Mouse (Mus musculus): Measurements from ENCODE around the gene Gm47791. TPM values are rescaled to one million over a fixed set of nuclear protein-coding genes. Genes with fewer than 3 reads are reported as not detected.

The Gm47791 gene
- total and polyA plus RNA-seq, 3 experiments: not detected

- Histone ChIP-seq H3K27me3 (ENCODE audit: insufficient read depth, low read length) (peaks cover 31% of the 10 kb centered on the region), H3K4me3 (ENCODE audit: low read depth, low read length) (no peak overlapping the region), H3K9me3 (replicated peaks) (no peaks in the 10 kb centered on the region), H3K4me1 (ENCODE audit: insufficient read depth, low read depth, low read length) (no peaks in the 10 kb centered on the region), H3K36me3 (replicated peaks) (no peaks in the 10 kb centered on the region)
- no peak for DNase-seq (ENCODE audit: low spot score)
- TF ChIP-seq TAL1 (conservative IDR thresholded peaks at IDR 0.05; ENCODE audit: low read depth, low read length) (no peak), GATA1 (IDR thresholded peaks at IDR 0.05; ENCODE audit: borderline replicate concordance, low read length) (no peak), GATA2 (IDR thresholded peaks at IDR 0.05; ENCODE audit: borderline replicate concordance, low read depth, low read length) (no peak), POLR2AphosphoS5 (IDR thresholded peaks at IDR 0.05; ENCODE audit: insufficient replicate concordance, low read depth, low read length) (no peak)
- ATAC-seq (ENCODE audit: extremely low read depth, insufficient number of reproducible peaks, low FRiP score, poor library complexity, severe bottlenecking): no peak
Measured at GRCm38 (mm10) chr1:82779388-82779966, 8.4 kb upstream of the Gm47791 start.

- Histone ChIP-seq H3K9me3 (replicated peaks) (no peaks in the 10 kb centered on the region), H3K4me3 (ENCODE audit: low read depth, low read length) (no peak overlapping the region), H3K4me1 (ENCODE audit: insufficient read depth, low read depth, low read length) (peaks cover 4% of the 10 kb centered on the region; the same call in 1 of the 2 replicates), H3K27me3 (ENCODE audit: insufficient read depth, low read length) (peaks cover 19% of the 10 kb centered on the region), H3K36me3 (replicated peaks) (no peaks in the 10 kb centered on the region)
- no peak for DNase-seq (ENCODE audit: low spot score)
- TF ChIP-seq TAL1 (conservative IDR thresholded peaks at IDR 0.05; ENCODE audit: low read depth, low read length): no peak
- TF ChIP-seq GATA2 (IDR thresholded peaks at IDR 0.05; ENCODE audit: borderline replicate concordance, low read depth, low read length): no peak
- no peak for TF ChIP-seq CTCF (IDR thresholded peaks at IDR 0.05; ENCODE audit: low read depth, low read length)
- no peak for TF ChIP-seq GATA1 (IDR thresholded peaks at IDR 0.05; ENCODE audit: borderline replicate concordance, low read length)
- no peak for TF ChIP-seq POLR2AphosphoS5 (IDR thresholded peaks at IDR 0.05; ENCODE audit: insufficient replicate concordance, low read depth, low read length)
- ATAC-seq (ENCODE audit: extremely low read depth, insufficient number of reproducible peaks, low FRiP score, poor library complexity, severe bottlenecking): no peak
Measured at GRCm38 (mm10) chr1:82775293-82775692, 4.2 kb upstream of the Gm47791 start.

GRCm38 (mm10) chr1:82773208-82773607, 2.2 kb upstream of the Gm47791 start:
- TF ChIP-seq GATA1 (IDR thresholded peaks at IDR 0.05; ENCODE audit: borderline replicate concordance, low read length): no peak
- no peak for TF ChIP-seq POLR2AphosphoS5 (IDR thresholded peaks at IDR 0.05; ENCODE audit: insufficient replicate concordance, low read depth, low read length)
- TF ChIP-seq CTCF (IDR thresholded peaks at IDR 0.05; ENCODE audit: low read depth, low read length): no peak
- TF ChIP-seq GATA2 (IDR thresholded peaks at IDR 0.05; ENCODE audit: borderline replicate concordance, low read depth, low read length): no peak
- no peak for TF ChIP-seq TAL1 (conservative IDR thresholded peaks at IDR 0.05; ENCODE audit: low read depth, low read length)
- Histone ChIP-seq H3K4me1 (ENCODE audit: insufficient read depth, low read depth, low read length) (peaks cover 4% of the 10 kb centered on the region; the same call in 1 of the 2 replicates), H3K4me3 (ENCODE audit: low read depth, low read length) (no peak overlapping the region), H3K9me3 (replicated peaks) (no peaks in the 10 kb centered on the region), H3K27me3 (ENCODE audit: insufficient read depth, low read length) (peaks cover 13% of the 10 kb centered on the region; the same call in 1 of the 2 replicates), H3K36me3 (replicated peaks) (no peaks in the 10 kb centered on the region)
- DNase-seq (ENCODE audit: low spot score): no peak
- ATAC-seq (ENCODE audit: extremely low read depth, insufficient number of reproducible peaks, low FRiP score, poor library complexity, severe bottlenecking): no peak

DNA sequence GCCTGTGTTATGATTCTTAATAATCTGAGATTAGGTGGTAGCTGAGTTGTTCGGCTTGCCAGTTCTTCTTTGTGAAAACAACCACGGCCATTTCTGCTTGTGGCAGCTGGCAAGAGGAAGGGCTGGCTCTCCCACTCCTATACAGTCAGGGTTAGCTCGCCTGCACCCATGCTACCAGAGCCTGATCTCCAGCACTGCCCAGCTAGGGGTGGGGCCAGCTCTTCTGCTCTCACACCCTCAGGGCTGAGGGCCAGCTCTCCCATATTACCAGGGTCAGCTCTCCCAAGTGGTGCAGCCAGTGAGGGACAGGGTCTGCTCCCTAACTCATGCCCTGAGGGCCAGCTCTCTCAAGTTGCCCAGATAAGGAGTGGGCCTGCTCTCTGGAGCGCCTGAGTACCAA, 1.4 kb upstream of the Gm47791 start:
- peaks cover 4% of the 10 kb centered on the region; the same call in 1 of the 2 replicates for H3K4me1 ChIP-seq (ENCODE audit: insufficient read depth, low read depth, low read length)
- peaks cover 13% of the 10 kb centered on the region; the same call in 1 of the 2 replicates for H3K27me3 ChIP-seq (ENCODE audit: insufficient read depth, low read length)
- no peaks in the 10 kb centered on the region for H3K9me3 ChIP-seq (replicated peaks)
- ATAC-seq (ENCODE audit: extremely low read depth, insufficient number of reproducible peaks, low FRiP score, poor library complexity, severe bottlenecking): no peak
- no peak for TF ChIP-seq GATA2 (IDR thresholded peaks at IDR 0.05; ENCODE audit: borderline replicate concordance, low read depth, low read length)
- TF ChIP-seq CTCF (IDR thresholded peaks at IDR 0.05; ENCODE audit: low read depth, low read length): no peak
- no peak for TF ChIP-seq POLR2AphosphoS5 (IDR thresholded peaks at IDR 0.05; ENCODE audit: insufficient replicate concordance, low read depth, low read length)
- TF ChIP-seq TAL1 (conservative IDR thresholded peaks at IDR 0.05; ENCODE audit: low read depth, low read length): no peak
- TF ChIP-seq GATA1 (IDR thresholded peaks at IDR 0.05; ENCODE audit: borderline replicate concordance, low read length): no peak
- no peak overlapping the region for H3K4me3 ChIP-seq (ENCODE audit: low read depth, low read length)
- no peak for DNase-seq (ENCODE audit: low spot score)
- no peaks in the 10 kb centered on the region for H3K36me3 ChIP-seq (replicated peaks)

DNA sequence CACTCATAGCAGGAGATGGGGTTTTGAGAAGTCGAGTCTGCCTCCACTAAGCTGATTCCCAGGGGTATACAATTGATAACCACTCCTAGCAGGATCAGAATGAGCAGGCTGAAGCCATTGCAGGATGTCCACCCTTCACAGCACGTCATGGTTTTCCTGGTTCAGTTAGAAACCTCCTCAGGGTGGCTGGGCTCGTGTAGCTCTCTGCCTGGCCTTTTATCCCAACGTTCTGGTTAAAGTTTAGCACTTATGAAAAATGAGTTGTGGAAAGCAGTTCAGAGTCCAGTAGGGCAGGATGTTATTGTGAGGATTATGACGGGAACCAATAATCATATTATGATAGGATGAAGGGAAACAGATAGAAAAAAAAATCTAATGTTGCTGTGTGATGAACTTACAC, 2.8 kb downstream of the Gm47791 start, which contains the start of gene Tm4sf20:
Gene Tm4sf20, minus strand, starts transcription at position 193 of the 400 bp plus-strand sequence.
- peaks cover 6% of the 10 kb centered on the region; the same call in 1 of the 2 replicates for H3K27me3 ChIP-seq (ENCODE audit: insufficient read depth, low read length)
- no peak within 1 kb of the TSS for H3K4me3 ChIP-seq (ENCODE audit: low read depth, low read length)
- no peak for ATAC-seq (ENCODE audit: extremely low read depth, insufficient number of reproducible peaks, low FRiP score, poor library complexity, severe bottlenecking)

GRCm38 (mm10) chr1:82766641-82767040, 4.4 kb downstream of the Gm47791 start:
- Histone ChIP-seq H3K36me3 (replicated peaks) (peaks cover 12% of the 10 kb centered on the region), H3K9me3 (replicated peaks) (no peaks in the 10 kb centered on the region), H3K4me1 (ENCODE audit: insufficient read depth, low read depth, low read length) (peaks cover 4% of the 10 kb centered on the region; the same call in 1 of the 2 replicates), H3K4me3 (ENCODE audit: low read depth, low read length) (no peak overlapping the region), H3K27me3 (ENCODE audit: insufficient read depth, low read length) (no peaks in the 10 kb centered on the region)
- ATAC-seq (ENCODE audit: extremely low read depth, insufficient number of reproducible peaks, low FRiP score, poor library complexity, severe bottlenecking) (no peak), DNase-seq (ENCODE audit: low spot score) (no peak)
- TF ChIP-seq POLR2AphosphoS5 (IDR thresholded peaks at IDR 0.05; ENCODE audit: insufficient replicate concordance, low read depth, low read length) (no peak), CTCF (IDR thresholded peaks at IDR 0.05; ENCODE audit: low read depth, low read length) (no peak), GATA2 (IDR thresholded peaks at IDR 0.05; ENCODE audit: borderline replicate concordance, low read depth, low read length) (no peak), TAL1 (conservative IDR thresholded peaks at IDR 0.05; ENCODE audit: low read depth, low read length) (no peak), GATA1 (IDR thresholded peaks at IDR 0.05; ENCODE audit: borderline replicate concordance, low read length) (no peak)

More for the DNA sequence above, 2.8 kb downstream of the Gm47791 start, which contains the start of gene Tm4sf20:
- TF ChIP-seq POLR2AphosphoS5 (IDR thresholded peaks at IDR 0.05; ENCODE audit: insufficient replicate concordance, low read depth, low read length) (no peak), TAL1 (conservative IDR thresholded peaks at IDR 0.05; ENCODE audit: low read depth, low read length) (no peak), CTCF (IDR thresholded peaks at IDR 0.05; ENCODE audit: low read depth, low read length) (no peak), GATA1 (IDR thresholded peaks at IDR 0.05; ENCODE audit: borderline replicate concordance, low read length) (no peak), GATA2 (IDR thresholded peaks at IDR 0.05; ENCODE audit: borderline replicate concordance, low read depth, low read length) (no peak)
- DNase-seq (ENCODE audit: low spot score): no peak
- Histone ChIP-seq H3K9me3 (replicated peaks) (no peaks in the 10 kb centered on the region), H3K4me1 (ENCODE audit: insufficient read depth, low read depth, low read length) (peaks cover 4% of the 10 kb centered on the region; the same call in 1 of the 2 replicates), H3K36me3 (replicated peaks) (peaks cover 2% of the 10 kb centered on the region)

All from G1E (cell line).